Mouse (Mus musculus) heart, postnatal 0 days (tissue): ENCODE measurements around the gene Zxdc.

Experiments
- CTCF ChIP-seq: IDR thresholded peaks from 2 replicates; pipeline ENCODE4 v1.5.1; 2016; ENCODE audit warnings: antibody characterized with exemption, control low read depth, low read depth
- EP300 ChIP-seq: IDR thresholded peaks from 2 replicates; pipeline ENCODE4 v1.6.1; 2016; ENCODE audit warnings: antibody characterized with exemption, low read depth

DNA sequence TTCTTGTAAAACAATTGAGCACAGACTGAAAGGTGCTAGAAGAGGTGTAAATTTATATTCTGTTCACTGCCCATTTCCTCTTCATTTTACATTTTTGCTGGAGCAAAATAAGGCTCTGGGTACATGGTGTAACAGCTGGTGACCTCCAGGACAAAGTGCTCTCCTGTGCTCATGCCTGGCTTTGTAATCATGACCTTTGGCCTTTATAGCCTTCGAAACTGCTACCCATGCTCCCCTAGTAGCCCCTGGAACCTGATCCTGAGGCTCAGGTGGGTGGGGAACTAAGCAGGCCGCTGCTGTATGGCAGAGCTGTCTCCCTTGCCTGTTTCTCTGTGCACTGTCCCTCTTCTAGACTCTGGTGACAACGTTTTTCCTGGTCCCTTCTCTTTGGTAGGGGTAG lies 24.7 kb downstream of the Zxdc start:
- TF ChIP-seq EP300: no peak
- TF ChIP-seq CTCF: no peak
